Mouse (Mus musculus): Measurements from ENCODE around the gene Tfeb. TPM values are rescaled to one million over a fixed set of nuclear protein-coding genes. Genes with fewer than 3 reads are reported as not detected.
A peak's percentile ranks its signal among the peaks of the same experiment; 100 is the strongest.

The Tfeb gene
- polyA plus RNA-seq, 1 experiment from 2014 or later: 2.4 TPM

DNA sequence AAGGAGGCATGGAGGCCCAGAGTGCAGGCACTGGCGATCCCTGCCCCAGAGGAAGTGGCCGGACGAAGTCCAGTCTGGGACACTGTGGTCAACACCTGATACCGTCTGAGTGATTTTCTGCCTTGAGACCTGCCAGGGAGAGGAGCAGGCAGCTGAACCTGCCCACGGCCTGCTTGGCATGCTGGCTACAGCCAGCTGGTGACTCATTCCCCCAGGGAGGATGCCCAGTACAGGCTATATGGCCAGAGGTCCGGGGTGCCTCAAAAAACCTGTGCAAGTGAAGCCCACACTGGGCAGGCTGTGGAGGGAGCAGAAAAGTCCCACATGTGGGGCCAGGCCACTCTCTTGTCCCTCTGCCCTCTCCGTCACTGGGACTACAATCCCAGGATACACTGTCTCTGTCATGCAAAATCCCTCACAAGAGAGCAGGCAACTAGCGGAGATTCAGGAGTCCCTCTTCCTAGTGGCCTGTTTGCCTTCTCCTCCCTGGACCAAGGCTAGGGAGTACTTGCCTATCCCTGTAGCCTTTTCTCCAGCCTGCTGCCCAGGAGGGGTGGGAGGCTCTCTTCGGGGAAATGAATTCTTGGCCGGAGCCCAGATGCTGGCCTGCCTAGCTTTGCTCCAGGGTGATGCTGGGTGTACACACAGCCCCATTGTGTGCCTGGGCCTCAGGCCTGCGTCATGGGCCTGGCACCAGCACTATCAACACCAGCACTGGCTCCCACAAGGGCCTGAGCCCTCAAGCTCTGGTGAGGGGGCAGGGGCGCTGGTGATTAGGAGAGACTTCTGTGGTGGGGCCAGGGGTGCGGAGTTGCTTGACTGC lies 25.9 kb downstream of the Tfeb start:
- Histone ChIP-seq H3K4me1 (peaks cover 11% of the 10 kb centered on the region), H3K4me2 (no peak overlapping the region), H3K9ac (no peak overlapping the region), H3K36me3 (replicated peaks) (no peaks in the 10 kb centered on the region), H3K27ac (peak overlapping the region; percentile 50; the same call in 1 of the 2 replicates), H3K4me3 (replicated peaks) (no peak overlapping the region), H3K9me3 (no peaks in the 10 kb centered on the region), H3K27me3 (peaks cover 3% of the 10 kb centered on the region; the same call in 1 of the 2 replicates)
- peak; percentile 63; the same call in 1 of the 2 replicates for ATAC-seq (ENCODE audit: low FRiP score)
- WGBS: 82% methylated on average over 13 of the region's 13 CpGs

DNA sequence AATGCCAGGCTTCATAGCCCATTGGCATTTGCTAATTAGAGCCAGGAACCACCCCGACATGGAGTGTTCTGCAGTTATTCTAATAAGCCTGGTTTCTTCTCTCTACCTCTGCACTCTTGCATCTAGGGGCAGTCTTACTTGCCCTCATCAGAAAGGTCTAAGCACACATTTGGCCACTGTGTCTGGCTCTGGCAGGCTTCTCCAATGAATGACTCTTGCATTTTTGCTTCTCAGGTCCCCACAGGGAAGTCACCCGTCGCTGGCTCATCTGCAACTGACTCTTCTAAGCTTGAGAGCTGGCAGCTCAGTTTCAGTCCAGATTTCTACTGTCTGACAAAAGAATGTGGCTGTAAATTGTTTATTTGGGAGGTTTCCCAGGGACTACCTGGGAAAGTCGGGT lies 29.2 kb downstream of the Tfeb start:
- H3K9ac ChIP-seq: no peak overlapping the region
- H3K4me2 ChIP-seq: no peak overlapping the region
- 83% methylated on average over 4 of the region's 4 CpGs for WGBS
- no peak for ATAC-seq (ENCODE audit: low FRiP score)
- H3K9me3 ChIP-seq: no peaks in the 10 kb centered on the region
- no peak overlapping the region for H3K27ac ChIP-seq
- peaks cover 3% of the 10 kb centered on the region; the same call in 1 of the 2 replicates for H3K27me3 ChIP-seq
- H3K4me3 ChIP-seq (replicated peaks): no peak overlapping the region
- H3K36me3 ChIP-seq (replicated peaks): no peaks in the 10 kb centered on the region
- H3K4me1 ChIP-seq: peaks cover 11% of the 10 kb centered on the region

DNA sequence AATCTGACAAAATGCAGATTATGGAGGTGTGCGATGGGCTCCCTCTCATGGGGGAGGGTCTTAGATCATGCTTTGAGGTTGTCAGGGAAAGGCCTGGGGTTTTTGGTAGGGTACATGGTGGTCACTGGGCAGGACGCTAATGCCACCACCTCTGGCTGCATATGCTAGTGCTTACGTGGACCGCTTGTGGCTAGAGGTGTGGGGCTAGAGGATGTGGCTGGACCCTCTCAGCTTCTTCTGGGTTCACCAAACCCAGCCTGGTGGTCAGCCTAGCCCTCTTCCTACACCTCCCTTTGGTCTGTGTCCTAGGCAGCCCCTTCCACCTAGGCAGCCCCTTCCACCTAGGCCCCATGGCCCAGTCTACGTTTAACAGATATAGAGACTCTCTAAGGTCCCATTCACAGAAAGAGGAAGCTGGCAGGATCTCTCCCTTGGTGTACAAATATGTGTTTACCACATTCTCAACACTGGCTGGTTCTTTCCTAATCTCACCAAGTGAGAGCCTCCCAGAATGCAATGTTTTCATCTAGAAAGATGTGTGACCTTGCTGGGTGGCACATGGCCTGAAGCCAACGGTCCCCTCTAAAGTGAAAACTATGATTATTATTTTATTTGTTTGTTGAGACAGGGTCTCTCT lies 29.7 kb downstream of the Tfeb start:
- WGBS: 90% methylated on average over 6 of the region's 6 CpGs
- no peak for ATAC-seq (ENCODE audit: low FRiP score)
- no peaks in the 10 kb centered on the region for H3K36me3 ChIP-seq (replicated peaks)
- H3K4me2 ChIP-seq: no peak overlapping the region
- peaks cover 11% of the 10 kb centered on the region for H3K4me1 ChIP-seq
- no peak overlapping the region for H3K9ac ChIP-seq
- no peak overlapping the region for H3K4me3 ChIP-seq (replicated peaks)
- no peaks in the 10 kb centered on the region for H3K9me3 ChIP-seq
- no peak overlapping the region for H3K27ac ChIP-seq
- peaks cover 3% of the 10 kb centered on the region; the same call in 1 of the 2 replicates for H3K27me3 ChIP-seq

GRCm38 (mm10) chr17:47767081-47767455 lies 30.2 kb downstream of the Tfeb start:
- Histone ChIP-seq H3K27ac (no peak overlapping the region), H3K4me1 (peaks cover 11% of the 10 kb centered on the region), H3K9me3 (no peaks in the 10 kb centered on the region), H3K27me3 (peaks cover 3% of the 10 kb centered on the region; the same call in 1 of the 2 replicates), H3K9ac (no peak overlapping the region), H3K4me3 (replicated peaks) (no peak overlapping the region), H3K36me3 (replicated peaks) (no peaks in the 10 kb centered on the region), H3K4me2 (no peak overlapping the region)
- 75% methylated on average over 2 of the region's 2 CpGs for WGBS
- ATAC-seq (ENCODE audit: low FRiP score): no peak

DNA sequence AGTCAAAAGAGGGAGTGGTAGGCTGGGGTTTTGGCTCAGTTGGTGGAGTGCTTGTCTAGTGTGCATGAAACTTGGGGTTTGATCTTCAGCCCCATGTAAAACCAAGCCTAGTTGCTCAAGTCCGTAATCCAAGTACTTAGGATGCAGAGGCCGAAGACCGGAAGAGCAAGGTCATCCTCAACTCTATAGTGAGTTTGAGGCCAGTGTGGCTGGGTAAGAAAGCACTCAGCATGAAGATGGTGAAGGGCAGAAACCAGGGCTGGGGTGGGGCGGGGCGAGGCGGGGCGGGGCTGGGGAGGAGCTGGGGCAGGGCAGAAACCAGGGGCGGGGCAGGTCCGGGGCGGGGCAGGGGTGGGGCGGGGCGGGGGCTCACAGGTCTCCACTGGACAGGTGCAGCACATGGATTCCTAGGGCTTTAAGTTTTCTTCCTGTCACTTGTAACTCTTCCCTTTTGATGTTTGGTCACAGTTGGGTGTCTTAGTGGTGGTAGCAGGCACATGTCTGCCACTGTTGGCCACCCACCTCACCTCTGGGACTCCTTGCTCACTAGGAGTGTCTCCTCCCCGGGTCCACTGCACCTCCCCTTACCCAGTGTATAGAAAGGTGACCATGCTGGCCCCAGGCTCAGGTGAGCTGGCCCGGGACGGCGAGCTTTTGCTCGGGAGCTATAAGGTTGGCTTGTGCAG lies 30.8 kb downstream of the Tfeb start:
- Histone ChIP-seq H3K27ac (no peak overlapping the region), H3K27me3 (peaks cover 3% of the 10 kb centered on the region; the same call in 1 of the 2 replicates), H3K4me1 (peaks cover 10% of the 10 kb centered on the region), H3K36me3 (replicated peaks) (no peaks in the 10 kb centered on the region), H3K4me3 (replicated peaks) (no peak overlapping the region), H3K9ac (no peak overlapping the region), H3K4me2 (no peak overlapping the region), H3K9me3 (no peaks in the 10 kb centered on the region)
- 79% methylated on average over 8 of the region's 17 CpGs for WGBS
- ATAC-seq (ENCODE audit: low FRiP score): no peak

- peaks cover 3% of the 10 kb centered on the region; the same call in 1 of the 2 replicates for H3K27me3 ChIP-seq
- no peaks in the 10 kb centered on the region for H3K9me3 ChIP-seq
- H3K9ac ChIP-seq: no peak overlapping the region
- no peaks in the 10 kb centered on the region for H3K36me3 ChIP-seq (replicated peaks)
- H3K4me3 ChIP-seq (replicated peaks): no peak overlapping the region
- H3K4me1 ChIP-seq: no peaks in the 10 kb centered on the region
- H3K4me2 ChIP-seq: no peak overlapping the region
- WGBS: 53% methylated on average over 12 of the region's 12 CpGs
- no peak for ATAC-seq (ENCODE audit: low FRiP score)
- no peak overlapping the region for H3K27ac ChIP-seq
Measured at GRCm38 (mm10) chr17:47768707-47769276, 32.0 kb downstream of the Tfeb start.

- WGBS: 87% methylated on average over 11 of the region's 11 CpGs
- ATAC-seq (ENCODE audit: low FRiP score): no peak
- Histone ChIP-seq H3K9me3 (no peaks in the 10 kb centered on the region), H3K4me1 (no peaks in the 10 kb centered on the region), H3K4me2 (no peak overlapping the region), H3K27ac (no peak overlapping the region), H3K27me3 (0 out of 2 replicates have a peak, but pooled peaks cover 3% of the 10 kb centered on the region), H3K36me3 (replicated peaks) (no peaks in the 10 kb centered on the region), H3K4me3 (replicated peaks) (no peak overlapping the region), H3K9ac (no peak overlapping the region)
Measured at GRCm38 (mm10) chr17:47769389-47770299, 32.8 kb downstream of the Tfeb start.

- Histone ChIP-seq H3K36me3 (replicated peaks) (no peaks in the 10 kb centered on the region), H3K4me1 (no peaks in the 10 kb centered on the region), H3K9me3 (no peaks in the 10 kb centered on the region), H3K4me3 (replicated peaks) (no peak overlapping the region), H3K27ac (no peak overlapping the region), H3K27me3 (no peaks in the 10 kb centered on the region; the same call in 1 of the 2 replicates), H3K4me2 (no peak overlapping the region), H3K9ac (no peak overlapping the region)
- ATAC-seq (ENCODE audit: low FRiP score): no peak
- WGBS: 77% methylated on average over 6 of the region's 6 CpGs
Measured at GRCm38 (mm10) chr17:47773604-47774003, 36.8 kb downstream of the Tfeb start.

- Histone ChIP-seq H3K4me2 (no peak overlapping the region), H3K27ac (no peak overlapping the region), H3K4me1 (no peaks in the 10 kb centered on the region), H3K9ac (no peak overlapping the region), H3K4me3 (replicated peaks) (no peak overlapping the region), H3K27me3 (no peaks in the 10 kb centered on the region; the same call in 1 of the 2 replicates), H3K36me3 (replicated peaks) (no peaks in the 10 kb centered on the region), H3K9me3 (no peaks in the 10 kb centered on the region)
- no peak for ATAC-seq (ENCODE audit: low FRiP score)
- 75% methylated on average over 2 of the region's 2 CpGs for WGBS
Measured at GRCm38 (mm10) chr17:47777141-47777540, 40.3 kb downstream of the Tfeb start.

- H3K4me1 ChIP-seq: no peaks in the 10 kb centered on the region
- H3K36me3 ChIP-seq (replicated peaks): no peaks in the 10 kb centered on the region
- 86% methylated on average over 10 of the region's 10 CpGs for WGBS
Measured at GRCm38 (mm10) chr17:47780470-47780869, 43.6 kb downstream of the Tfeb start.

DNA sequence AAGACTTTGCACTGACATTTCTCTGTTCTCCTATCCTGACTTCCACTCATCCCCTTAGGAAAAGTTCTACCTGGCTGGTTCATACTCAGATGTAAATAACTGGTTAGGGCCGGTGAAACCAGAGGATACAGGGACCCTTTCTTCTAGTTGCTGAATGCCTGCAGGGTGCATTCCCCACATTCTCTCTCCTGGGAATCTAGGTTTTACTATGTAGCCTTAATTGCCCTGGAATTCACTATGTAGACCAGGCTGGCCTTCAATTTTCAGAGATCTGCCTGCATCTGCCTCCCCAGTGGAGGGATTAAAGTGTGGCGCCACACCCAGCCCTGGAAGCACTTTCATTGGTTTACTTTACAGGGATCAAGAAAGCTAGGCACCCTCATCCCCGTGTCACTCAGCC lies 45.7 kb downstream of the Tfeb start:
- peaks cover under 1% of the 10 kb centered on the region; the same call in 1 of the 2 replicates for H3K4me1 ChIP-seq
- no peak overlapping the region for H3K4me2 ChIP-seq
- no peaks in the 10 kb centered on the region for H3K36me3 ChIP-seq (replicated peaks)
- no peak overlapping the region for H3K4me3 ChIP-seq (replicated peaks)
- peaks cover 12% of the 10 kb centered on the region; the same call in 1 of the 2 replicates for H3K27me3 ChIP-seq
- no peaks in the 10 kb centered on the region for H3K9me3 ChIP-seq
- H3K9ac ChIP-seq: no peak overlapping the region
- 87% methylated on average over 3 of the region's 3 CpGs for WGBS
- ATAC-seq (ENCODE audit: low FRiP score): no peak
- no peak overlapping the region for H3K27ac ChIP-seq

More at GRCm38 (mm10) chr17:47780470-47780869, 43.6 kb downstream of the Tfeb start:
- no peak overlapping the region for H3K9ac ChIP-seq
- peaks cover 5% of the 10 kb centered on the region; the same call in 1 of the 2 replicates for H3K27me3 ChIP-seq
- no peak overlapping the region for H3K4me3 ChIP-seq (replicated peaks)
- no peak overlapping the region for H3K4me2 ChIP-seq
- no peak overlapping the region for H3K27ac ChIP-seq
- no peaks in the 10 kb centered on the region for H3K9me3 ChIP-seq
- no peak for ATAC-seq (ENCODE audit: low FRiP score)
